Mouse (Mus musculus) left cerebral cortex, postnatal 25 days (tissue): ENCODE results near the gene Mtif2. TPM values are rescaled to one million over a fixed set of nuclear protein-coding genes. Genes with fewer than 3 reads are reported as not detected.
"Not testable (repeated sequence)": the region's sequence is repeated elsewhere in the genome, so short reads cannot be mapped to it uniquely, and the experiment has no call there.

Source experiments
- DNase-seq, 2 experiments: peaks; one replicate each; pipeline ENCODE4 v3.0.0; 2022; ENCODE audit warnings: low spot score in 2 of 2, mixed read lengths in 1 of 2
- intact Hi-C: fragments of 180-260 bp; cut with DNase I; formaldehyde crosslinking; loops from one replicate; pipeline ENCODE4 v1.15.1; 2025
- total RNA-seq, 2 experiments: library from RNA; stranded (reverse); gene quantifications; 2 replicates each; pipeline ENCODE4 v1.2.3; 2021

Mtif2 gene
- 10 to 100 TPM; 28.7 to 34.3 TPM for total RNA-seq

DNA sequence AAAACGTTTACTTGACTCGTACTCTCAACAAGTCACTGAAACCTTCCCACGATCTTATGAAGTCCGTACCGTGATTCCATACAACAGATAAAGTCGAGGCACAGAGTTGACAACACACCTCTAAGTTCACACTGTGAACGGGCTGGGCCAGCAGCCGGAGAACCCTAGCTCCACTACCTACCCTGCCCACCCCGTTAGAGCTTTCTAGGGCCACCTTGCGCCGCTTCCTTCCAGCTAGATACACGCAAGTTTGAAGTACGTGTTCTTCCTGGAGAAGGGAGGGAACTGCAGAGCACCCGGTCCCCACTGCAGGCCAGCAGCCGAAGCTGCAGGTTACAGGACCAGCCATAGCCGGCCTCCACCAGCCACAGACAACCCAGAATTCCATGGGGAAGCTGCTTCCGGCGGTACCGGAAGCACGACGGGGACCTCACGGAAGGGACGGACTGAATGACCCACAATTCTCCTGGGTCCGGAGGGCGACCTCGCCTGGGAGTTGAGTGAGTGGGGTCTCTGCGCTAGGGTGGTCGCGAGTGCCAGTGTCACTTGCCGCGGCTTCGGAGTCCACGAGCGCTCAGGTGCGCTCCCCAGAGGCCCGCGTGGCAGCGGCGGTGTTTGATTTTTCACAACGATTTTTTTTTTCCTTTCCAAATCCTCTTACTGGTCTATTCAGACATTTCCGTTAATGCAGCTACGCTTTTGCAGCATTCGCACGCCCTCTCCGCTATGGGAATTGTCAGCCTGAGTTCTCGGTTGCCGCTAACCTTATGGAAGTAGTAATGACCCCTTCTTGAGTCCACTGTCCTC is at the start of gene Mtif2:
Mtif2 (plus strand) TSS at position 421 of the 807 bp plus-strand sequence.
- intact Hi-C loops: loop anchor here (5.0 kb wide), 2 partner anchors 154 to 259 kb away; partner anchors contain the start of gene Ccdc88a
- DNase-seq: peak; percentile 85 to 87

DNA sequence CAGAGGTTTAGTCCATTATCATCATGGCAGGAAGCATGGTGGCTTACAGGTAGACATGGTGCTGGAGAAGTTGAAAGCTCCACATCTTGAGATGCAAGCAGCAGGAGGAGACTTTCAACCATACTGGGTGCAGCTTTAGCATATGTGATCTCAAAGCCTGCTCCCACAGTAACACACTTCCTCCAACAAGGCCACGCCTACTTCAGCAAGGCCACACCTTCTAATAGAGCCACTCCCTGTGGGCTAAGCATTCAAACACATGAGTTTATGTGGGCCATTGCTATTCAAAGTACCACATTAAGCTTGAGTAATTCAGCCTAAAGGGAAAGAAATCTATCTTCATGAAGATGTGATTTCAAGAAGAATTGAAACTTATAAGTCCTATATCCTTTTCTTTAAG is 33.1 kb upstream of the Mtif2 start:
- no peak for DNase-seq
- intact Hi-C loops: no loop called here

GRCm38 (mm10) chr11:29496962-29497361 is 29.2 kb upstream of the Mtif2 start:
- intact Hi-C loops: no loop called here
- no peak for DNase-seq

DNA sequence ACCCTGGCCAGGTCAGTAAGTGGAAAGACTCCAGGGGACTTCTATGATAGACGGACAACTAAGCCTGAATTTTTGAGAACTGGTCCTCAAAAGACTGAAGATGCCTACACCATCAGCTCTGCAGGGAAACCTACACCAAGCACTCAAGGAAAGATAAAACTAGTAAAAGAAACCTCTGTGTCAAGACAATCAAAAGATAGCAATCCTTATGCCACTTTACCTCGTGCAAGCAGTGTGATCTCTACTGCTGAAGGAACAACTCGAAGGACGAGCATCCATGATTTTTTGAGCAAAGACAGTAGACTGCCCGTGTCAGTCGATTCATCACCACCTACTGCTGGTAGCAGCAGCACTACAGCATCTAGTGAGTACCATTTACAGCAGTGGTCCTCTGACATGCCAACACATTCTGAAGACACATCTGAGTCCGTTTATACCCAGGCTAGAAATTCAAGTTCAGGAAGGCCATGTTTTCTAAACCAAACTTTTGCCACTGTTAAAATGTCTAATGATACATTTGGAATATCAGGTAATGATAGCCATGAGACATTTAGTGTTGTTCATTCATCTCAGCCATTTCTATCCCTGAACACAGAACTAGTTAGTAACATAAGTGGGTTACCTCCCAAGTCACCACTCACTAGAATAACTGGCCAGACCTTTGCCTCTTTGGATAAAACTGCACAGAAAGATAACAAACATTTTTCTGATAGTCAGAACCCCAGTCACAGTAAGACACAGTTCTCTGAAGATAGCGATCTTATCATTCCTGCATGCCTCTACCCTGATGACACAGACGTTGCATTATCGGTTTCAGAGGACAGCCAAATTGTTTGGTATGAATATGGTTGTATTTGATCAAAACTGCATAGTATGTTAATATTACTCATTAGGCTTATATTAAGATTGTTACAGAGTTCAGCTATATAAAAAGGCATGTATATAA is 22.0 kb upstream of the Mtif2 start:
- intact Hi-C loops: no loop called here

DNA sequence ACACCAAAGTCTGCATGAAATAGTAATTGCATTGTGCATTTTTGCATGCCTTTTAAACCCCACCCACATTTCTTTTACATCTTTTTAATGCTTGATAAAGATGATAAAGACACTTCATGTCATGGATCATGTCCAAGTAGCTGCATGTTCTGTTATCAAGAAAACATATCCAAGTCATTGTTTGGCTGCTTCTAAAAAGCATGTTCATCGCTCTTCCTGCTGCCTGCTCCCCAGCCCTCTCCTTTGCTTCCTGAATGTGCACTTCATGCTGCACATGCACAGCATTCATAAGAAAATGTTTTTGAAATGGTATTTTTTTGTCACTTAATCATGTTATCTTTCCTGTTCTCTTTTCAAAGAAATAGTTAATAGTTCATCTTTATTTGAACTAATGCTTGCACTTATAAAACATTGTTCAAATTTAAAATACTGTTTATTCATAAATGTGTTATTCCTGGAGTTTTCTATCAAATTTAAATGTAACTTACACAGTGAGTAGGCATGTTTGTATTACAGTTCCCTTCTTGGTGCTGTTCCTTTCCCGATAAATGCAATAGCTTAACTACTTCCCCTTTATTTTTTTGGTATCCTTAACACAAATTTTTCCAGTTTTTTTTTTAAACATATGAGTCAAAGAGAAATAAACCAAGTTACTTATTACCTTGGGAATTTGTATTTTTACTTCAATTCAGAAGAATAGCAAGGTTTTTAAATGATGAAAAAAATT is 21.1 kb upstream of the Mtif2 start:
- DNase-seq: no peak
- intact Hi-C loops: no loop called here

More for the DNA sequence above, 22.0 kb upstream of the Mtif2 start:
- DNase-seq: no peak

GRCm38 (mm10) chr11:29509421-29509820 is 16.8 kb upstream of the Mtif2 start:
- no peak for DNase-seq
- intact Hi-C loops: no loop called here

GRCm38 (mm10) chr11:29512818-29513535 is 13.2 kb upstream of the Mtif2 start:
- DNase-seq: no peak
- intact Hi-C loops: no loop called here

GRCm38 (mm10) chr11:29514325-29514681 is 11.9 kb upstream of the Mtif2 start:
- no peak for DNase-seq
- intact Hi-C loops: no loop called here

GRCm38 (mm10) chr11:29514682-29515412 is 11.4 kb upstream of the Mtif2 start, which contains the start of gene Prorsd1:
Gene Prorsd1, minus strand, starts transcription at chr11:29515033.
- intact Hi-C loops: no loop called here
- peak; percentile 66 to 68 for DNase-seq

GRCm38 (mm10) chr11:29538201-29538600 is 12.0 kb downstream of the Mtif2 start:
- intact Hi-C loops: no loop called here
- DNase-seq: no peak

DNA sequence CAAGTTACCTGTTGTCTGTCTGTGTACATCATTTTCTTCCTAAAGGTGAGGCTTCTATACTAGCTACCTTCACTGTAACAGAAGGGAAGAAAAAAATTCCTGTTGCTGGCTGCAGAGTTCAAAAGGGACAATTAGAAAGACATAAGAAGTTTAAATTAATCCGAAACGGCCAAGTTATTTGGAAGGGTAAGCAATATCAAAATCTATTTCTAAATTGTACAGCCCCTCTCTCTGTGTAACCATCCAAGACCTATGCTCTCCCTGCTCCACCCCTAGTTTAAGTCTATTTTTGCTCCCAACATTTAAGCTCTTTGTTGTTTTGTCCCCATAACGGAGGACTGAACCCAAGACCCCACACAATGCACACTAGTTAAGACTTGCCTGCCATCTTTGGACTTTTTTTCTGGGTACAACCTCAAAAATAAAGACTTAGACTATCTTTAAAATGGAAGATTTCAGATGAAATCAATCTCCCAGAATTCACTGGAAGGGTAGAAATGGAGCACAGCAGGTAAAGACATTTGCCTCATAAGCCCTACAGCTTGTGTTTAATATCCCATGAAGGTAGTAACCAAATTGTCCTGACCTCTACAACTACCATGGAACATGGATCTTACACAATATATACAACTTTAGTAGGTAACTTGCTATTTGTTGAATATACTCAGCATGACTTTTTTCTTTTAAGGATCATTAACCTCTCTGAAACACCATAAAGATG is 18.2 kb downstream of the Mtif2 start:
- intact Hi-C loops: no loop called here

GRCm38 (mm10) chr11:29545150-29545752 is 19.0 kb downstream of the Mtif2 start:
- DNase-seq: not testable (repeated sequence)
- intact Hi-C loops: loop anchor here (5.0 kb wide), 1 partner anchor 482 kb away; the partner anchor contains the start of gene Eml6

More for the DNA sequence above, 18.2 kb downstream of the Mtif2 start:
- DNase-seq: no peak

GRCm38 (mm10) chr11:29546297-29546696 is 20.1 kb downstream of the Mtif2 start:
- intact Hi-C loops: loop anchor here (5.0 kb wide), 1 partner anchor 481 kb away; the partner anchor contains the start of gene Eml6
- not testable (repeated sequence) for DNase-seq

- intact Hi-C loops: loop anchor here (1.0 to 5.0 kb wide), 2 partner anchors 147 to 481 kb away; partner anchors contain the start of gene Eml6
- no peak for DNase-seq
Observed at GRCm38 (mm10) chr11:29546762-29547161, 20.6 kb downstream of the Mtif2 start.

GRCm38 (mm10) chr11:29547249-29547751 is 21.1 kb downstream of the Mtif2 start:
- intact Hi-C loops: loop anchor here (1.0 to 5.0 kb wide), 2 partner anchors 146 to 480 kb away; partner anchors contain the start of gene Eml6
- DNase-seq: no peak

DNA sequence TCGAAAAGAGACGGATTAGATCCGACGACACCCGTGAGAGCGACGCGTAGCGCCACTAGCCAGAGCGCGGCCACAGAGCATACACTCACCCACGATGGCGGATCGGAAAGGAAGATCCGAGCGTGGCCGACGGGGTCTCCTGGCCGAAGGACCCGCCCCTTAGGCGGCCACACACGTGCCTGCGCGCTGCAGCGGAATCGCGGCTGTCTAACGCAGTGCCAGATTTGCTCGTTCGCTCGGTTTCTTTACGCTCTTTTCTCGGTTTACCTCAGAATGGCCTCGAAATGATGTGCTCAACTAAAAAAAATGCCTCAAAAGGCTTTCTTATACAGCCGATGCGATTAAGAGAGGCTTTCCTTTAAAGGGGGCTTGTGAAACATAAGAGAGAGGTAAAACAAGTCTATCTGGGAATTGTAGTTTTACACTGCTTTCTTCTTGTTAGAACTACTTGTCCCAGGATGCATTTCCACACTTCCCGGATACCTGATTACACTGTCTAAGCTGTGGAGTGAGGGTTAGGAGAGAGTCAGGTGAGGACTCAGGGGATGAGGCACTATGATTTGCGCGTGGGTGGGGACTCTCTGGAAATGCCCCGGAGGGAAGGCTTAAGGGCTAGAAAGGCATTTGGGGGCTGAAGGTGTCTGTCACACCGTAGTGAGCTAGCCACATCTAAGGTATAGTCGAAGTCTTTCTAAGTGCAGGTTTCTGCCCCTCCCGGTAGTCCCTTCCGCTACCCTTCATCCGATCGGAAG is 21.7 kb downstream of the Mtif2 start, which contains the start of the genes Clhc1 and Rps27a:
Clhc1 (plus strand) TSS at position 199 of the 752 bp plus-strand sequence.
Rps27a (minus strand) TSS at position 358 of the 752 bp plus-strand sequence.
- DNase-seq: peak; percentile 93 to 96
- intact Hi-C loops: loop anchor here (1.0 to 5.0 kb wide), 2 partner anchors 145 to 479 kb away; partner anchors contain the start of gene Eml6
